Mouse (Mus musculus) adrenal gland, postnatal 14 days (tissue): ENCODE measurements at regions not wholly inside any gene's neighbourhood (a gene's known extent, or its start where the extent isn't known, plus 50 kb on each side); places are given as distances from the start of the nearest gene placed in this dataset.

Source experiments
- DNase-seq: peaks from one replicate; pipeline ENCODE4 v3.0.0; 2021; ENCODE audit warnings: mixed read lengths

GRCm38 (mm10) chr1:138771307-138772011 lies 76.9 kb downstream of the Lhx9 start:
- no peak for DNase-seq

GRCm38 (mm10) chr1:138762876-138763275 lies 85.5 kb downstream of the Lhx9 start:
- no peak for DNase-seq

DNA sequence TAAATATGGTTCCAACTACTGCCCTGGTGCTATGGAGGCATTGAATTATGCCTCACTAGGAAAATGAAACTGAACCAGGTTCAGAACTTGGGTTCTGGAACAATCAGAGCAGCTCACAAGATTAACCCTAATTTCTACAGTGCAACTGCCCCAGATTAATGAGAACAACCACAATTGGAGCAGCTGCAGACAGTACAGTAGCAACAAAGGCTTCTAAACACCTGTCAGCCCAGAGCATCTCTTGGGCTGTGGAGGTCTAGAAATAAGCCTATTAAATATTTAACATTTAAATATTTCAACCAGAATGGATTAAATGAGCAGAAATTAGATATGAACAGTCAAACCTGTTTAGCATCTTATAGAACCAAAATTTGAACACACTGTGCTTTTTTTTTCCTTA lies 90.6 kb downstream of the Lhx9 start:
- no peak for DNase-seq

DNA sequence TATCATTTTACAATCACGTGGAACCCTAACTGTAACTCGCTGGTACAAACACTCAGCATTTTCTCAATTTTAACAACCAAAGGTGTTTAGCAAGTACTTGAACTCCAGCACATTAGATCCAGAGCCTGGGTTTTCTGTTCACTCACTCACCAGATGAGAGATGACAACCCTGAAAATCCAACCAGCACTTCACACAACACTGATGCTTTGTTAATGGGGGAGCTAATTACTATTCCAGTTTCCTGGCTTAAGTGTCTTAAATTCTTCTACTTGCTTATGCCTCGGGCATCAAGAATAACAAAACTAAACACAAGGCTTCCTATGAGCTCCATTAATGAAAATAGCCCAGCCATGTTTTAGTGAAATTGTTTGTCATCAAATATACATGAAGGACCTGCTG lies 113.4 kb upstream of the Nek7 start:
- DNase-seq: no peak

GRCm38 (mm10) chr1:138731008-138731407 lies 111.1 kb upstream of the Nek7 start:
- no peak for DNase-seq

DNA sequence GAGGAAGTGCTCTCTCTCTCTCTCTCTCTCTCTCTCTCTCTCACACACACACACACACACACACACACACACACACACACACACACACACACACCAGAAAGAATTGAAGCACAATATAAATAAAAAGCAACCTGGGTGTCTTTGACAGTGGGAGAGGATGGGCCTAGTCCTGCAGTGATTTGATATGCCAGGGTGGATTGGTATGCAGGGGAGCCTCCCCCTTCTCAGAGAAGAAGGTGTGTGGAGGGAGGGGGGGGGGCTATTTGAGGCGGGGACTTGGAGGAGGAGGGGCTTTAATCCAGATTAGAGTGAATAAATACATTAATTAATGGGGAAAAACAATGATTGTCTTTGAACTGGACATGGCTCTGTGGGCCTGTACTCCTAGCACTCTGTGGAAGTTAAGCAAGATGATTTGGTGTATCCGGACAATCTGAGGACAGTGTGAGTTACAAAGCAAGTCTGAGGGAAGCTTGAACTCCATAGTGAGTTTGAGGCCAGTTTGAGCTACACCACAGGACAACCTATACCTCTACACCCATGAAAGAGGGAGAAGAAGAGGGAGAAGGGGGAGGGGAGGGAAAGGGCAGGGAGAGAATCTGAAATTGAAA lies 109.3 kb upstream of the Nek7 start:
- no peak for DNase-seq

GRCm38 (mm10) chr1:138720728-138721127 lies 100.8 kb upstream of the Nek7 start:
- DNase-seq: no peak

DNA sequence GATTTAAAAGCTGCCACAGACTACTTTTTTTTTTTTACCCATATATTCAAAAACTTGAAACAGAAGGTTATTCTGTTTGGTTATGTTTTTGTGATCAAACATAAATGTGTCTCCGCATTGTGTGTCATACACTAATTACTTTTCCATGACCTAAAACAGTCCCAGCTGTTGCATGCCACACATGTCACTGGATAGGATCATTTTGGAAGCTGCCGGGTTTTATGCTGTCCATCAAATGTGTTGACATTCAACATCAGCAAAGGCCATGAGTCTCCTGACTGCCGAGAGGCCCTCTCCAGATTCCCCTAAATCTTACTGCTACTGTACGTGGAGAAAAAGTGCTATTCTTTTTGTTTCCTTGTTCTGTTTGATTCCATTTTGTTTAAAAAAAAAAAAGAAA lies 99.4 kb upstream of the Nek7 start:
- DNase-seq: no peak

- no peak for DNase-seq
Observed at GRCm38 (mm10) chr1:138716991-138717390, 97.0 kb upstream of the Nek7 start.

DNA sequence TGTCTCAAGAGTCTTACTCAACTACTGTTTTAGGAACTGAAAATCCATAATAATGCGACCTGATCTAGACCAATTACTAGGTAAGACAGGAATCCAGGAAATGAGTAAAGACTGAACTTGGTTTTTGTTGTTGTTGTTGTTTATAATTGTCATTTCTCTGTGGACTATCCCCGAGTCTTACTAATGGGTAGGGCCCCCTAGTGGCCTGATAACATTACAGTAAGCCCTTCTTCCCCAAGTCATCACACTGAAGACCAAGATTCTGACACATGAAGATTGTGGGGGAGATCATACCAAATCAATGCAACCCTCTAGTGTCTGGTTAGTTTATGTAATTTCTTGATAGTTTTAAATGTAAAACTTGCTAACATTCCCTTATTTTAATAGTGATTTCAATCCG lies 95.2 kb upstream of the Nek7 start:
- DNase-seq: no peak

GRCm38 (mm10) chr1:138709229-138709608 lies 89.3 kb upstream of the Nek7 start:
- no peak for DNase-seq

GRCm38 (mm10) chr1:138708507-138709228 lies 88.7 kb upstream of the Nek7 start:
- DNase-seq: no peak

- no peak for DNase-seq
Observed at GRCm38 (mm10) chr1:138707913-138708312, 88.0 kb upstream of the Nek7 start.

DNA sequence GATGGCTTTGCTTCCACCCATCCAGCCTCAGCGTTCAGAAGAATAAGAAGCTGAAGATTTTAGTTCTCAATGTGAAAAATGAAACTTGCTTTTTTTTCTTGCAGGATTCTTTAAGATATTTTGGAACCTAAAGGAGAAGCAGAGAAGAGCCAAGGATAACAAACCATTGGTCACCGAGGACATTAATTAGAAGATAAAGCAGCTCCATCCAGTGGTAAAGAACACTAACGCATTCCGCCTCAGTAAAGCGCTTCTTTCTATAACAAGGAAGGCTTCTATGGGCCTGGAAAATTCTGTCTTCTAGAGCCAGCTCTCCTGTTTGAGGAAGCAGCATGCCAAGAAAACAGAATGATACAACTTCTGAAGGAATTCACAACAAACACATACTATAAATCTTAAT lies 83.3 kb upstream of the Nek7 start:
- DNase-seq: no peak

GRCm38 (mm10) chr1:138689234-138689633 lies 69.3 kb upstream of the Nek7 start:
- no peak for DNase-seq

DNA sequence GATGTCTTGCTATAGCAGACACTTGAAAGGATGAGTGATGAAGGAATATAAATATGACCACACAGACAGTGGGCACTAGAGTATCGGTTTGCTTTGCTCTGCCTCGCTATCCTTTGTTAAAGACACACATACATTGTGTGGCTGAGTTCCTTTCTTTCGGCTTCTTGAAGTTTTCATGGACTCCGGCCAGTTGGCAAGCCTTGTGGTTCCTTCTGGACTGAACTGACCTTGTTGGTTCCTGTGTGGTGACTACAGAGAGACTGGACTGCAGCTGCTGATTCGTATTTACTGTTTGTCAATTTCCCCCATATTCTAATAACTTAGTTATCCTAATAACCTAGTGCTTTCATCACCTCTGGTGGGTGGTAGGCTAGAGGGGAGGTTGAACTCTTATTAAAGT lies 66.8 kb upstream of the Nek7 start:
- peak; percentile 61 for DNase-seq

DNA sequence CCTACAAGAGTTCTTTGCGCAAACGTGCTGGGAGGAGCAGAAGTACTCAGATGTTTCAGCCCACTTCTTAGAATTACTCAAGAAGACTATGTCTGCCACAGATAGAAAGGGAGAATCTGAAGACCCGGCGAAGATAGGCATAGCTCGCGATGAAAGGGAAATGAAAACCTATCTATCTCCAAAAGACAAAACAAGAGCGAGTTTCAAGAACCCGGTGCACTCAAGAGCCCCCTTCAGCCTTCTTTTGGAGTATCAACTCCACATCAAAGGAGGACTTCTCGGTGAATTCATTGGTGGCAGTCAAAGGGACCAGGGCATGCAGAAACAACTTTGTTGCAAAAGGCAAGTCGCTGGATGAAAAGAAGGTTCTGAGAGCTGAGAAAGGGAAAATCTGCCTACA lies 63.8 kb upstream of the Nek7 start:
- DNase-seq: no peak

- DNase-seq: no peak
Observed at GRCm38 (mm10) chr1:138681970-138682369, 62.0 kb upstream of the Nek7 start.

GRCm38 (mm10) chr1:138674199-138674598 lies 54.3 kb upstream of the Nek7 start:
- no peak for DNase-seq
